ENCODE assay signal across 24 mouse cellular contexts in genomic region chr19:16441329-16441728, GRCm38 (mm10). TPM values are rescaled to one million over a fixed set of nuclear protein-coding genes. Genes with fewer than 3 reads are reported as not detected.
DNase-seq lines count a peak whose midpoint lies in the region; ATAC-seq and TF ChIP-seq lines count a peak whose summit lies in the region.
"Had no signal": no experiment of that assay in that cellular context is flagged by ENCODE, and none has a peak within 500 bp of the region (broad histone marks: within the 10 kb centered on the region; RNA-seq: fewer than 3 reads in every experiment).

No protein-coding gene starts in this region.

- 63% methylated on average over 6 of the region's 6 CpGs for WGBS in liver, embryonic 16.5 days (ENCODE audit: insufficient replicate concordance)
- 78% methylated on average over 6 of the region's 6 CpGs for WGBS in liver, embryonic 11.5 days

- H3K27me3 ChIP-seq in liver, embryonic 16.5 days (ENCODE audit: control insufficient read depth, insufficient read depth, low read depth, low read length), result peaks cover 8% of the 10 kb centered on the region
- peaks cover 8% of the 10 kb centered on the region for H3K27me3 ChIP-seq in liver, embryonic 11.5 days (replicated peaks; ENCODE audit: control insufficient read depth, insufficient read depth, low read length)
- no peaks in the 10 kb centered on the region for H3K27me3 ChIP-seq in testis, adult 2 months (ENCODE audit: control insufficient read depth, insufficient read depth, low read length)
- H3K27me3 ChIP-seq: CH12.LX, Patski had no signal

- no peaks in the 10 kb centered on the region for H3K36me3 ChIP-seq in liver, embryonic 16.5 days (ENCODE audit: control insufficient read depth, insufficient read depth)
- no peaks in the 10 kb centered on the region for H3K36me3 ChIP-seq in liver, embryonic 11.5 days (ENCODE audit: control insufficient read depth, insufficient read depth, low read length)
- H3K36me3 ChIP-seq in testis, adult 2 months (ENCODE audit: control insufficient read depth, insufficient read depth, low read length), result no peaks in the 10 kb centered on the region
- H3K36me3 ChIP-seq: embryonic facial prominence, embryonic 10.5 days; embryonic facial prominence, embryonic 12.5 days; forebrain, embryonic 15.5 days; G1E had no signal

- TF ChIP-seq CTCF in testis, adult 2 months (IDR thresholded peaks at IDR 0.05; ENCODE audit: control insufficient read depth, insufficient read depth, insufficient replicate concordance, low read depth, low read length), result no peak

- 0 out of 2 replicates have a peak, but pooled peaks have one; percentile 27 for ATAC-seq in liver, embryonic 16.5 days (ENCODE audit: low read depth)
- no peak for ATAC-seq in liver, embryonic 11.5 days (replicated peaks; ENCODE audit: low FRiP score)
- ATAC-seq: activated CD4-positive, CD25-positive, alpha-beta regulatory T cell, adult 4 months; CD4-positive, CD25-positive, alpha-beta regulatory T cell, adult 4 months; forebrain, embryonic 13.5 days; forebrain, embryonic 15.5 days; Patski had no signal

- no peak for TF ChIP-seq POLR2A in testis, adult 2 months (IDR thresholded peaks at IDR 0.05; ENCODE audit: control insufficient read depth, low read depth, low read length)

- no peak overlapping the region for H3K9ac ChIP-seq in liver, embryonic 16.5 days (ENCODE audit: low read depth, low read length)
- no peak overlapping the region for H3K9ac ChIP-seq in liver, embryonic 11.5 days (ENCODE audit: low read depth, low read length)
- H3K9ac ChIP-seq: embryonic facial prominence, embryonic 12.5 days; forebrain, embryonic 13.5 days; forebrain, embryonic 15.5 days had no signal

- intact Hi-C loops in heart, postnatal 14 days (cut with DNase I), result no loop called here

- peaks cover 6% of the 10 kb centered on the region for H3K4me1 ChIP-seq in liver, embryonic 16.5 days (ENCODE audit: control insufficient read depth, low read depth, low read length)
- H3K4me1 ChIP-seq in liver, embryonic 11.5 days (replicated peaks; ENCODE audit: control insufficient read depth, insufficient read depth, low read length), result peaks cover 12% of the 10 kb centered on the region
- H3K4me1 ChIP-seq in testis, adult 2 months (ENCODE audit: control insufficient read depth, insufficient read depth, low read length), result peaks cover 12% of the 10 kb centered on the region

- H3K27ac ChIP-seq in liver, embryonic 16.5 days (ENCODE audit: low read length), result no peak overlapping the region
- H3K27ac ChIP-seq in liver, embryonic 11.5 days (ENCODE audit: low read depth, low read length), result no peak overlapping the region
- H3K27ac ChIP-seq in testis, adult 2 months (ENCODE audit: control insufficient read depth, insufficient read depth, low read depth, low read length), result no peak overlapping the region
- H3K27ac ChIP-seq: embryonic facial prominence, embryonic 10.5 days; embryonic facial prominence, embryonic 12.5 days; forebrain, embryonic 13.5 days; forebrain, embryonic 15.5 days had no signal

- no peak overlapping the region for H3K4me2 ChIP-seq in liver, embryonic 16.5 days (ENCODE audit: low read depth, low read length)
- H3K4me2 ChIP-seq in liver, embryonic 11.5 days, result no peak overlapping the region
- H3K4me2 ChIP-seq: embryonic facial prominence, embryonic 12.5 days; forebrain, embryonic 13.5 days; forebrain, embryonic 15.5 days had no signal

- no peak overlapping the region for H3K4me3 ChIP-seq in liver, embryonic 16.5 days (ENCODE audit: low read depth, low read length)
- H3K4me3 ChIP-seq in liver, embryonic 11.5 days (ENCODE audit: low read depth, low read length), result no peak overlapping the region
- peak overlapping the region; percentile 14 for H3K4me3 ChIP-seq in testis, adult 2 months (ENCODE audit: control insufficient read depth, low read depth, low read length)
- H3K4me3 ChIP-seq: embryonic facial prominence, embryonic 10.5 days; embryonic facial prominence, embryonic 12.5 days; forebrain, embryonic 13.5 days; forebrain, embryonic 15.5 days had no signal

- peak; percentile 54 for DNase-seq in heart, adult 11 months
- no peak for DNase-seq in heart, postnatal 14 days
- no peak for DNase-seq in liver, embryonic 11.5 days (ENCODE audit: low spot score)
- DNase-seq in testis, postnatal 10 days (ENCODE audit: low spot score), result no peak
- DNase-seq: adrenal gland, adult 8-10 months; adrenal gland, postnatal 14 days; adrenal gland, postnatal 36 days; B cell, adult 2 months; cerebellum, adult 11-12 months; cerebellum, adult 2 months; cerebellum, adult 9-10 months; cerebellum, postnatal 10 days; cerebellum, postnatal 25 days had no signal

- no peaks in the 10 kb centered on the region for H3K9me3 ChIP-seq in liver, embryonic 16.5 days (replicated peaks; ENCODE audit: control insufficient read depth, low read length)
- no peaks in the 10 kb centered on the region for H3K9me3 ChIP-seq in liver, embryonic 11.5 days (ENCODE audit: control insufficient read depth, low read length)
- H3K9me3 ChIP-seq: embryonic facial prominence, embryonic 10.5 days; embryonic facial prominence, embryonic 12.5 days; forebrain, embryonic 13.5 days; forebrain, embryonic 15.5 days; G1E had no signal

RNA-seq across cellular contexts. Expression of gene Gna14, which starts 5.8 kb away (rescaled TPM):
- under 1 TPM; 0.38 to 0.56 TPM for total RNA-seq in heart, postnatal 14 days (2021)
- 0.72 and 1.0 TPM in 2 replicates for polyA plus RNA-seq in liver, embryonic 16.5 days (2015; fragmentation: Nextera tagmentation; extraction: Ambion mirVana)
- 4.0 and 4.2 TPM in 2 replicates for polyA plus RNA-seq in liver, embryonic 11.5 days (2014; fragmentation: Nextera tagmentation; extraction: Ambion mirVana)
- polyA plus RNA-seq in testis, adult 2 months (2012; rRNA removed), result 5.1 and 6.4 TPM in 2 replicates
- total RNA-seq: G1E had no signal
- polyA plus RNA-seq: G1E had no signal
